Mouse (Mus musculus): ENCODE measurements at regions not wholly inside any gene's neighbourhood (a gene's known extent, or its start where the extent isn't known, plus 50 kb on each side); places are given as distances from the start of the nearest gene placed in this dataset.

DNA sequence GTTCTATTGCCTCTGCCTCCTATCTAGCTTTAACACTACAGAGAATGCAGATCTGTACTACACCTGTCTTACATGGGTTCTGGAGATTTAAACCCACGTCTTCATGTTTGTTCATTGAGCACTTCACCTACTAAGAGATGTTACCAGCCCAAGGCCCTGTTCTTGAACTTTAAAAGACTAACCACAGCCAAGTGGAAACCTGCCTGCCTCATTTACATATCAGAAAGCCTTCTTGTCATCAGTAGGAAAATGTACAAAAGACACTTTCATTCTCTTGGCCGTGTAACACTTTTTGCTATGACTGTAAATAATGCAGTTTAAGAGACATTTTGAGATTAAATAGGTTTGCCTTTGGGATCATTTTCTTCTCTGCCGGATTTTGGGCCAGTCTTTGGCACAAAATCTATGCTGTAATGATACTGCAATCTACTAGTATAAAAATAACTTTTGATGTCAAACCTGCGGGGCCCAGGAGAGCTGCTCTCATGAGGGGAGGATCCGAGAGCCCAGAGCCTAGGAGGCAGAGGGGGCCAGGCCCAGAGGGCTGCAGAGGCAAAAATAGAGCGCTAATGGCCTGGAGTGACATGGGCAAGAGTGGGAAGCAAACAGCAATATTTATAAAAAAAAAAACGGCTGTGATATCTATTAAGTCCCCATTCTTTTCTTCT is 318.4 kb upstream of the Myo3a start:
- no peaks in the 10 kb centered on the region for H3K79me2 ChIP-seq (ENCODE audit: control insufficient read depth, insufficient read depth, low read length, poor library complexity)
- H3K9ac ChIP-seq (ENCODE audit: control insufficient read depth, low read depth, low read length, poor library complexity, severe bottlenecking) = no peak overlapping the region
- no peak for DNase-seq (ENCODE audit: low read depth, low spot score)
- H3K4me1 ChIP-seq (ENCODE audit: control insufficient read depth in 1 of 2, insufficient read depth in 2 of 2, low read length in 2 of 2) = no peaks in the 10 kb centered on the region
- H3K4me3 ChIP-seq (ENCODE audit: control insufficient read depth in 1 of 2, insufficient read depth in 1 of 2, low read depth in 2 of 2, low read length in 2 of 2) = peak overlapping the region in 1 of 2 experiments; percentile 61; a peak in 2 of 4 replicates
- H3K36me3 ChIP-seq (ENCODE audit: control insufficient read depth in 1 of 2, insufficient read depth in 2 of 2, low read length in 2 of 2) = no peaks in the 10 kb centered on the region
- no peaks in the 10 kb centered on the region; a peak in 2 of 4 replicates for H3K27me3 ChIP-seq (ENCODE audit: control insufficient read depth in 1 of 2, insufficient read depth in 2 of 2, low read length in 2 of 2)
- TF ChIP-seq MAFK (IDR thresholded peaks at IDR 0.05; ENCODE audit: borderline replicate concordance, low read depth, low read length) (no peak), USF1 (IDR thresholded peaks at IDR 0.05; ENCODE audit: low read depth, low read length) (no peak), ZC3H11A (IDR thresholded peaks at IDR 0.05; ENCODE audit: low read depth, low read length) (no peak), TBP (IDR thresholded peaks at IDR 0.05; ENCODE audit: low read depth, low read length) (no peak), GATA1 (IDR thresholded peaks at IDR 0.05; ENCODE audit: low read depth, low read length) (no peak), TCF12 (IDR thresholded peaks at IDR 0.05; ENCODE audit: low read depth, low read length) (no peak), MYB (IDR thresholded peaks at IDR 0.05; ENCODE audit: low read depth, low read length) (no peak), POLR2AphosphoS5 (IDR thresholded peaks at IDR 0.05; ENCODE audit: borderline replicate concordance, low read depth, low read length) (no peak), ZNF384 (IDR thresholded peaks at IDR 0.05; ENCODE audit: low read depth, low read length) (no peak), UBTF (IDR thresholded peaks at IDR 0.05; ENCODE audit: borderline replicate concordance, insufficient read depth, low read depth, low read length) (no peak), CTCF (IDR thresholded peaks at IDR 0.05 in 2 of 3, conservative IDR thresholded peaks at IDR 0.05 in 1 of 3; ENCODE audit: control insufficient read depth in 1 of 3, insufficient read depth in 1 of 3, low read depth in 2 of 3, low read length in 3 of 3, poor library complexity in 1 of 3, severe bottlenecking in 1 of 3) (no peak), MYC (IDR thresholded peaks at IDR 0.05; ENCODE audit: low read depth, low read length) (no peak), BHLHE40 (IDR thresholded peaks at IDR 0.05; ENCODE audit: borderline replicate concordance, low read depth, low read length) (no peak), MAX (IDR thresholded peaks at IDR 0.05; ENCODE audit: low read length) (no peak), NRF1 (IDR thresholded peaks at IDR 0.05; ENCODE audit: insufficient read depth, low read depth, low read length, poor library complexity, severe bottlenecking) (no peak), ZMIZ1 (IDR thresholded peaks at IDR 0.05; ENCODE audit: low read depth, low read length) (no peak), ETS1 (IDR thresholded peaks at IDR 0.05; ENCODE audit: low read depth, low read length) (no peak), USF2 (IDR thresholded peaks at IDR 0.05; ENCODE audit: borderline replicate concordance in 1 of 2, insufficient read depth in 1 of 2, low read depth in 1 of 2, low read length in 2 of 2) (no peak), ZKSCAN1 (IDR thresholded peaks at IDR 0.05; ENCODE audit: low read depth, low read length) (no peak)
- H3K27ac ChIP-seq (ENCODE audit: control insufficient read depth, low read depth, low read length) = no peak overlapping the region
- no peaks in the 10 kb centered on the region for H3K9me3 ChIP-seq (replicated peaks; ENCODE audit: insufficient read depth, low read length)

Data from MEL (cell line).